Mouse (Mus musculus): ENCODE measurements around the gene Ankrd13a.

DNA sequence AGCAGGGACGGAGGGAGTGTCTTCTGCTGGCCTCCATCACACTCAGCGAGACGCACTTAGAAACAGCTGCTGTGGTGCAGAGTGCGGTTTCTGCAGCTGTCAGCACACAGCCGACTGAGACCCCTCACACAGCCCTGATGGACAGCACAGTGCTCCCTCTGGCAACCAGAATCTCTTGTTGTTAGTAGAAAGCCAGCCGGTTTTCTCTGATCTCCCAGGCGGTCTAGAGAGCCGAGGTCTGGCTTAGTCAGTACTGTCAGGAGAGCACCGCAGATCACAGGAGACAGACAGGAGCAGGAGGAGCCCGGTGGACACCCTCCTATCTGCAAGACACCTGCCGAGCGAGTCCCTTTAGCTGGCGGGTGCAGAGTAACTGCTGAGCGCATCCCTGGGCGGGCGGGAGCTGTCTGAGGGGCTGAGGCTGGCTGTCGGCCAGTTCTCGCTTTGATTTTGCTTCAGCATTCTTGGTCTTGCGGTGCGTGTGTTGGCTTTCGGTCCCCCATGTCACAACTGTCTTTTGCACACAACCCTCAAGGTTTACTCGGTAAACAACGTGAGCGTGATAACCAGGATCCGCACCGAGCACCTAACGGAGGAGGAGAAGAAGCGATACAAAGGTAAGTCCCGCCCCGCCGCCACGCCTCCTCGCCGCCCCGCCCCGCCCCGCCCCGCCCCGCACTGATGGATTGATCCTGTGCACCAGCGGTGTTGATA lies 22.0 kb downstream of the Ankrd13a start:
- TF ChIP-seq POLR2A (IDR thresholded peaks at IDR 0.05; ENCODE audit: control insufficient read depth, extremely low read depth, insufficient read depth, low read length, poor library complexity): no peak
- TF ChIP-seq CTCF (IDR thresholded peaks at IDR 0.05; ENCODE audit: borderline replicate concordance, control insufficient read depth, extremely low read depth, insufficient read depth, low read length, poor library complexity): no peak

All from thymus, adult 2 months (tissue).